7 mouse cellular contexts compared by ENCODE assay signal in the genomic region with DNA sequence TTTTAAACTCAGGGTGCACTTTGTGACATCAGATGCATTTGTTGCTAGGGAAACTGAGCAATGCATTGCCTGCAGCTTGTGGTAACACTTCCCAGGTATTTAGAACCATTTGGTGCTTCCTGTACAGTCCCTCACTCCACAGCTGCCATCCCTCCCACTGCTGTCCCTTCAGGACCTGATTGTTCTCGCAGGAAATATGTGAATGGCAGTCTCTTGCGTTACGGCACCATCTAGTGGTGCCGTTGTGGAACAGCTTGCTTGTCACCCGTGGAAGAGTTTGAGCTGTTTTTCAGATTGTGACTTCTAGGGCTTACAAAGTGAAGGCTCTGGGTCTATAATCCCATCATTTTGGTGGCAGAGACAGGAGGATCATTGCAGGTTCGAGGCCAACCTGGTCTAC. TPM values are rescaled to one million over a fixed set of nuclear protein-coding genes. Genes with fewer than 3 reads are reported as not detected.
DNase-seq lines count a peak whose midpoint lies in the region; ATAC-seq lines count a peak whose summit lies in the region.

No protein-coding gene starts in this region.

- no peaks in the 10 kb centered on the region; the same call in 1 of the 2 replicates for H3K27me3 ChIP-seq in neural tube, embryonic 15.5 days (replicated peaks)
- H3K27me3 ChIP-seq in lung, embryonic 16.5 days (ENCODE audit: control insufficient read depth, insufficient read depth, low read depth, low read length), result no peaks in the 10 kb centered on the region

- H3K27ac ChIP-seq in neural tube, embryonic 15.5 days (replicated peaks), result no peak overlapping the region
- H3K27ac ChIP-seq in lung, embryonic 16.5 days (ENCODE audit: low read length), result no peak overlapping the region

- no peak overlapping the region for H3K4me2 ChIP-seq in neural tube, embryonic 15.5 days
- H3K4me2 ChIP-seq in lung, embryonic 16.5 days (ENCODE audit: low read depth, low read length), result no peak overlapping the region

- DNase-seq in neural tube, embryonic 10.5 days (ENCODE audit: extremely low spot score, low spot score), result peak; percentile 60
- peak; percentile 3 for DNase-seq in adrenal gland, adult 8-10 months
- DNase-seq in embryo, embryonic 9.5 days (ENCODE audit: extremely low spot score), result peak; percentile 45
- DNase-seq in kidney, postnatal 10 days, result peak; percentile 63
- DNase-seq in right cerebral cortex, postnatal 10 days (ENCODE audit: low spot score in 2 of 2), result peak; percentile 71 to 77

- H3K9me3 ChIP-seq in neural tube, embryonic 15.5 days (replicated peaks), result no peaks in the 10 kb centered on the region
- no peaks in the 10 kb centered on the region for H3K9me3 ChIP-seq in lung, embryonic 16.5 days (ENCODE audit: control insufficient read depth, low read length)

- H3K9ac ChIP-seq in neural tube, embryonic 15.5 days (replicated peaks), result no peak overlapping the region
- H3K9ac ChIP-seq in lung, embryonic 16.5 days (ENCODE audit: low read length), result no peak overlapping the region

- ATAC-seq in neural tube, embryonic 15.5 days (ENCODE audit: low FRiP score), result no peak
- ATAC-seq in lung, embryonic 16.5 days (ENCODE audit: low read depth), result 0 out of 2 replicates have a peak, but pooled peaks have one; percentile 36

- peaks cover 3% of the 10 kb centered on the region; the same call in 1 of the 2 replicates for H3K4me1 ChIP-seq in neural tube, embryonic 15.5 days
- H3K4me1 ChIP-seq in lung, embryonic 16.5 days (replicated peaks; ENCODE audit: control insufficient read depth, insufficient read depth, low read length), result no peaks in the 10 kb centered on the region

- H3K36me3 ChIP-seq in neural tube, embryonic 15.5 days, result no peaks in the 10 kb centered on the region
- no peaks in the 10 kb centered on the region for H3K36me3 ChIP-seq in lung, embryonic 16.5 days (ENCODE audit: control insufficient read depth, insufficient read depth, low read length)

- no peak overlapping the region for H3K4me3 ChIP-seq in neural tube, embryonic 15.5 days (replicated peaks)
- H3K4me3 ChIP-seq in lung, embryonic 16.5 days (ENCODE audit: low read length), result no peak overlapping the region

- 3% methylated on average over 6 of the region's 6 CpGs for WGBS in neural tube, embryonic 15.5 days
- WGBS in lung, embryonic 16.5 days, result 3% methylated on average over 6 of the region's 6 CpGs

RNA-seq across cellular contexts. Expression of gene Piwil1, which starts 31.6 kb away (rescaled TPM):
- 0.31 and 0.33 TPM in 2 replicates for polyA plus RNA-seq in neural tube, embryonic 15.5 days (2015; fragmentation: Nextera tagmentation; extraction: Ambion mirVana)
- not detected for total RNA-seq in adrenal gland, adult 8-10 months (2022)
- polyA plus RNA-seq in lung, embryonic 16.5 days (2015; fragmentation: Nextera tagmentation; extraction: Ambion mirVana), result not detected in 2 replicates

Comparison
In these comparisons a context has a peak if more than half of its experiments do, and no peak if none do; other contexts are left out.
1. DNase-seq: peak in every context shown above with its lines; median percentile 74 in right cerebral cortex, postnatal 10 days; 63 in kidney, postnatal 10 days; 60 in neural tube, embryonic 10.5 days; 45 in embryo, embryonic 9.5 days; 3 in adrenal gland, adult 8-10 months.